Mouse (Mus musculus) embryonic facial prominence, embryonic 14.5 days (tissue): ENCODE measurements at regions not wholly inside any gene's neighbourhood (a gene's known extent, or its start where the extent isn't known, plus 50 kb on each side); places are given as distances from the start of the nearest gene placed in this dataset.

Experiments used
- ATAC-seq: fragments of 200-750 bp; cut with Nextera tagmentation; 2 replicates; pipeline ENCODE4 v1.8.0; 2017; ENCODE audit warnings: low read depth, moderate number of reproducible peaks, moderate TSS enrichment
- DNase-seq: peaks from one replicate; pipeline ENCODE4 v3.0.0-alpha.2; 2015; ENCODE audit warnings: low spot score
- H3K27ac ChIP-seq: fragments of 300-500 bp; sonication (generic); replicated peaks from 2 replicates; pipeline ENCODE4 v1.5.1; 2014; ENCODE audit warnings: low read depth, mild to moderate bottlenecking, low read length, moderate library complexity
- H3K27me3 ChIP-seq: fragments of 300-500 bp; sonication (generic); replicated peaks from 2 replicates; pipeline ENCODE4 v1.6.1; 2014; ENCODE audit warnings: low read length; ENCODE audit not compliant: control insufficient read depth, insufficient read depth
- H3K36me3 ChIP-seq: fragments of 300-500 bp; sonication (generic); 2 replicates; pipeline ENCODE4 v1.6.1; 2014; ENCODE audit warnings: low read length, mixed read lengths; ENCODE audit not compliant: control insufficient read depth, insufficient read depth
- H3K4me1 ChIP-seq: fragments of 300-500 bp; sonication (generic); 2 replicates; pipeline ENCODE4 v1.6.1; 2014; ENCODE audit warnings: antibody characterized with exemption, low read length; ENCODE audit not compliant: control insufficient read depth, insufficient read depth
- H3K4me2 ChIP-seq: fragments of 300-500 bp; sonication (generic); 2 replicates; pipeline ENCODE4 v1.6.1; 2014; ENCODE audit warnings: low read depth, mild to moderate bottlenecking, low read length, moderate library complexity, mixed read lengths
- H3K4me3 ChIP-seq: fragments of 300-500 bp; sonication (generic); 2 replicates; pipeline ENCODE4 v1.5.1; 2014; ENCODE audit warnings: low read depth, mild to moderate bottlenecking, low read length
- H3K9ac ChIP-seq: fragments of 300-500 bp; sonication (generic); 2 replicates; pipeline ENCODE4 v1.6.1; 2014; ENCODE audit warnings: low read depth, mild to moderate bottlenecking, low read length, moderate library complexity, mixed read lengths
- H3K9me3 ChIP-seq: fragments of 300-500 bp; sonication (generic); 2 replicates; pipeline ENCODE4 v1.6.1; 2016; ENCODE audit warnings: low read length; ENCODE audit not compliant: control insufficient read depth
- WGBS: fragments of 180-500 bp; shearing (Covaris S2); extraction: QIAGEN DNeasy Blood & Tissue Kit; methylation state at CpG from one replicate; pipeline ENCODE4 v1.1.7; 2014; 5-methylcytosine and 5-hydroxymethylcytosine counted together

- DNase-seq: peak; percentile 68
- ATAC-seq: no peak
- 52% methylated on average over 4 of the region's 4 CpGs for WGBS
These were observed 95.6 kb upstream of the Nr2f2 start for GRCm38 (mm10) chr7:70462131-70462530.

GRCm38 (mm10) chr7:70454525-70454924 is 88.0 kb upstream of the Nr2f2 start:
- no peaks in the 10 kb centered on the region for H3K27me3 ChIP-seq
- H3K27ac ChIP-seq: no peak overlapping the region
- no peak overlapping the region for H3K4me2 ChIP-seq
- H3K9ac ChIP-seq: no peak overlapping the region
- DNase-seq: peak; percentile 11
- no peaks in the 10 kb centered on the region for H3K36me3 ChIP-seq
- H3K4me1 ChIP-seq: no peaks in the 10 kb centered on the region
- no peaks in the 10 kb centered on the region for H3K9me3 ChIP-seq
- ATAC-seq: no peak
- H3K4me3 ChIP-seq: no peak overlapping the region
- WGBS: 74% methylated on average over 1 of the region's 1 CpGs

More at GRCm38 (mm10) chr7:70462131-70462530, 95.6 kb upstream of the Nr2f2 start:
- H3K4me1 ChIP-seq: no peaks in the 10 kb centered on the region
- H3K27me3 ChIP-seq: no peaks in the 10 kb centered on the region
- H3K9me3 ChIP-seq: no peaks in the 10 kb centered on the region
- H3K27ac ChIP-seq: no peak overlapping the region
- no peak overlapping the region for H3K4me3 ChIP-seq
- no peaks in the 10 kb centered on the region for H3K36me3 ChIP-seq
- H3K4me2 ChIP-seq: no peak overlapping the region
- no peak overlapping the region for H3K9ac ChIP-seq

- Histone ChIP-seq H3K4me3 (no peak overlapping the region), H3K9ac (no peak overlapping the region), H3K9me3 (no peaks in the 10 kb centered on the region), H3K27ac (no peak overlapping the region), H3K4me2 (no peak overlapping the region), H3K4me1 (no peaks in the 10 kb centered on the region), H3K27me3 (no peaks in the 10 kb centered on the region), H3K36me3 (no peaks in the 10 kb centered on the region)
- WGBS: 63% methylated on average over 4 of the region's 4 CpGs
- ATAC-seq (no peak), DNase-seq (no peak)
These were observed 86.3 kb upstream of the Nr2f2 start for GRCm38 (mm10) chr7:70452816-70453215.

DNA sequence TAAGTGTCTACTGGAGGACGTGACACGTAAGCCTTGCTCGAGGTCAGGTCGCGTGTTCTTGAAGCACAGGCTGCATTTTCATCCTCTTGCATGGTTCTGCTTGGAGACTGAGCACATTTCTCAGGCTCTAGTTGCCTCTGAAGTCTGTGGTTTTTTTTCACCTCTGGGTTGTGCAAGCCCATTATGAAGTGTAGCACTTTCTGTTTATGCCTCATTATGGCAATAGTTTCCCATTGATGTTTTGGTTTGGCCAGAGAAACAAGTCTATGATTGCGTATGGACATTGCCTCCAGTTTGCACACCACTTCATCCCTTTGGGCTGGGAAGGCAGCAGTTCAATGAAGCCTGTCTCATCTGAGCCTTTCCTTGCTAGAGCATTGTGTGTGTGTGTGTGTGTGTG is 72.4 kb upstream of the Nr2f2 start:
- peaks cover 2% of the 10 kb centered on the region; the same call in 1 of the 2 replicates for H3K4me1 ChIP-seq
- no peak overlapping the region for H3K4me3 ChIP-seq
- H3K27me3 ChIP-seq: no peaks in the 10 kb centered on the region
- ATAC-seq: no peak
- H3K27ac ChIP-seq: no peak overlapping the region
- 97% methylated on average over 6 of the region's 6 CpGs for WGBS
- H3K9me3 ChIP-seq: no peaks in the 10 kb centered on the region
- H3K4me2 ChIP-seq: no peak overlapping the region
- DNase-seq: no peak
- no peaks in the 10 kb centered on the region for H3K36me3 ChIP-seq
- H3K9ac ChIP-seq: no peak overlapping the region

- Histone ChIP-seq H3K27ac (no peak overlapping the region), H3K36me3 (no peaks in the 10 kb centered on the region), H3K9me3 (no peaks in the 10 kb centered on the region), H3K4me2 (no peak overlapping the region), H3K9ac (no peak overlapping the region), H3K4me3 (no peak overlapping the region), H3K4me1 (peaks cover 8% of the 10 kb centered on the region; the same call in 1 of the 2 replicates), H3K27me3 (no peaks in the 10 kb centered on the region)
- WGBS: 33% methylated on average over 8 of the region's 8 CpGs
- no peak for ATAC-seq
- DNase-seq: peak; percentile 22
These were observed 67.3 kb upstream of the Nr2f2 start for GRCm38 (mm10) chr7:70433838-70434237.

GRCm38 (mm10) chr7:70433358-70433757 is 66.8 kb upstream of the Nr2f2 start:
- Histone ChIP-seq H3K36me3 (no peaks in the 10 kb centered on the region), H3K4me2 (no peak overlapping the region), H3K9me3 (no peaks in the 10 kb centered on the region), H3K27ac (no peak overlapping the region), H3K4me3 (no peak overlapping the region), H3K27me3 (no peaks in the 10 kb centered on the region), H3K9ac (no peak overlapping the region), H3K4me1 (peaks cover 8% of the 10 kb centered on the region; the same call in 1 of the 2 replicates)
- peak; percentile 49 for DNase-seq
- ATAC-seq: 0 out of 2 replicates have a peak, but pooled peaks have one; percentile 18
- WGBS: 41% methylated on average over 6 of the region's 6 CpGs

DNA sequence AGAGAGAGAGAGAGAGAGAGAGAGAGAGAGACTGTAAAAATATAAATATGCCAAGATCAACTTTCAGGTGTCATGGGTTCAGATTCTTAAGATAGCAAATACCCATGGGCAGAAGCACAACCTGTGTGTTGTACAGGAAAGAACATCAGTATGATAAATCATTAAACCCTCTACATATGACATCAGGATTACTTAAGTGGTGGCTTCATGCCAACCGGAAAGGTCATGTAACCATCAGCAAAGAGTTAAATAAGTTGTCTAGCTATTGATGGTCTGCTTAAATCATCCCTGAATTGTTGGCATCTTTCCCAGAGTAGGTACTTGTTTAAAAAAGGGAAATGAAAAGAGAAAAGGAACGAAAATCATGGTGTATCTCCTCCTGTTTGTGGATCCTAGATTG is 65.2 kb upstream of the Nr2f2 start:
- H3K27me3 ChIP-seq: no peaks in the 10 kb centered on the region; the same call in 1 of the 2 replicates
- no peak overlapping the region for H3K4me2 ChIP-seq
- 59% methylated on average over 2 of the region's 2 CpGs for WGBS
- ATAC-seq: no peak
- H3K9me3 ChIP-seq: no peaks in the 10 kb centered on the region
- H3K4me1 ChIP-seq: peaks cover 8% of the 10 kb centered on the region; the same call in 1 of the 2 replicates
- H3K4me3 ChIP-seq: no peak overlapping the region
- H3K27ac ChIP-seq: no peak overlapping the region
- no peaks in the 10 kb centered on the region for H3K36me3 ChIP-seq
- no peak for DNase-seq
- no peak overlapping the region for H3K9ac ChIP-seq

DNA sequence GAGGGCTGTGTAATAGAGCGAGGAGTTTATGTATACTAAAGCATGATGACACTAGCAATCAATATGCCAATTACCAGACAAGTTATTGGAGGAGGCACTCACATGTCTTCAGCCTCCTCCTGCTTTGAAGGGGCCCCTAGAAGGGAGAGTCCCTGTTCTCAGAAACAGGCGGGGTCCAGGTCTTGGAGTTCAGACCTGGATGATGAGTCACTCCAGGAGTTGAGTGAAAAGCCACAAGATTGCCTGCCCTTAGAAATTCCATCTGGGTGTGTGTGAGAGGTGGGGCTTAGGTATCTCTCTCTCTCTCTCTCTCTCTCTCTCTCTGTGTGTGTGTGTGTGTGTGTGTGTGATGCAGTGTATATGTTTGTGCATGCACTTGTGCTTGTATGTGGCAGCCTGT is 62.8 kb upstream of the Nr2f2 start:
- H3K4me1 ChIP-seq: peaks cover 8% of the 10 kb centered on the region; the same call in 1 of the 2 replicates
- no peaks in the 10 kb centered on the region for H3K9me3 ChIP-seq
- H3K4me3 ChIP-seq: no peak overlapping the region
- H3K9ac ChIP-seq: no peak overlapping the region
- H3K4me2 ChIP-seq: no peak overlapping the region
- H3K27me3 ChIP-seq: no peaks in the 10 kb centered on the region; the same call in 1 of the 2 replicates
- no peaks in the 10 kb centered on the region for H3K36me3 ChIP-seq
- DNase-seq (peak; percentile 43), ATAC-seq (no peak)
- 43% methylated on average over 2 of the region's 2 CpGs for WGBS
- no peak overlapping the region for H3K27ac ChIP-seq

GRCm38 (mm10) chr7:70424231-70424620 is 57.7 kb upstream of the Nr2f2 start:
- H3K27me3 ChIP-seq: no peaks in the 10 kb centered on the region; the same call in 1 of the 2 replicates
- ATAC-seq (no peak), DNase-seq (no peak)
- no peaks in the 10 kb centered on the region for H3K36me3 ChIP-seq
- no peaks in the 10 kb centered on the region for H3K4me1 ChIP-seq
- 59% methylated on average over 4 of the region's 4 CpGs for WGBS
- no peaks in the 10 kb centered on the region for H3K9me3 ChIP-seq
- no peak overlapping the region for H3K4me2 ChIP-seq
- no peak overlapping the region for H3K4me3 ChIP-seq
- no peak overlapping the region for H3K9ac ChIP-seq
- H3K27ac ChIP-seq: no peak overlapping the region
